Mouse (Mus musculus) liver, postnatal 0 days (tissue): ENCODE measurements around the gene Acot4.
"Not testable (repeated sequence)": the region's sequence is repeated elsewhere in the genome, so short reads cannot be mapped to it uniquely, and the experiment has no call there.

Experiments used
- CTCF ChIP-seq: sonication (generic); IDR thresholded peaks from 2 replicates; pipeline ENCODE4 v1.5.1; 2016; ENCODE audit warnings: antibody characterized with exemption, low read depth
- EP300 ChIP-seq: IDR thresholded peaks from 2 replicates; pipeline ENCODE4 v1.6.1; 2016; ENCODE audit warnings: antibody characterized with exemption, low read depth, mild to moderate bottlenecking

- not testable (repeated sequence) for TF ChIP-seq CTCF, EP300
These were observed 15.9 kb upstream of the Acot4 start for GRCm38 (mm10) chr12:84022266-84022665.
